8 mouse cellular contexts compared by ENCODE assay signal in the genomic region with DNA sequence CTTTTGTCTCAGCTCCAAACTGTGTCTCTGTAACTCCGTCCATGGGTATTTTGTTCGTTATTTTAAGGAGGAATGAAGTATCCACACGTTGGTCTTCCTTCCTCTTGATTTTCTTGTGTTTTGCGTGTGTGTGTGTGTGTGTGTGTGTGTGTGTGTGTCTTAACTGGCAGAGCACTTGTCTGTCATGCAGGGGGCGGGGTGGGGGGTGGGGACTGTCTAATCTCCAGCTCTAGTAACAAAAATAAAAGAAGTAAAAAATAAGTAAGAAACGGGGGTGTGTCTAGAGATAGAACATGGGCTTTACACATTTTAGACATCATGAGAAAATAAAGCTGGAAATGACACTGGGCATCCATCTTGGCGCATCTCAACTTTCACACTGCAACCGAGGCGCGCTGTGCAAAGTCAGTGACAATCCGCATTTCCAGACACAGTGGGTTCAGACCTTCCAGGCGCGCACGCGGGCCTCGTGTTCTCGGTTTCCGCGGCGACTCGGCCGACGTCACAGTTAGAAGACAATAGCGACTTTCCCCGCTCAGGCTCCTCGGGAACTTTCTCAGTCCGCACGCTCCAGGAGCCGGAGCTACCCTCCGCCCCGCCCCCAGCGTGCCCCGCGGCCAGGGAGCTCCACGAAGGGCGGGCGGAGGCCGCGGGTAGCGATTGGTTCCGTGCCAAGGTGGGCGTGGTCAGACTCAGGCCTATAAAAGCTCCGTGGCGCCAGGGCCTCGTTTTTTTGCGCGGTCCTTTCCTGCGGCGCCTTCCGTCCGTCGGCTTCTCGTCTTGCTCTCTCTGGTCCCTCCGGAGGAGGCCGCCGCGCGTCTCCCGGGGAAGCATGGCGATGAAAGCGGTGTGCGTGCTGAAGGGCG. TPM values are rescaled to one million over a fixed set of nuclear protein-coding genes. Genes with fewer than 3 reads are reported as not detected.
A peak's percentile ranks its signal among the peaks of the same experiment; 100 is the strongest.
DNase-seq lines count a peak whose midpoint lies in the region; ATAC-seq lines count a peak whose summit lies in the region.

Sod1 (plus strand) TSS at position 729 of the 866 bp plus-strand sequence.

- H3K4me3 ChIP-seq in hindbrain, embryonic 16.5 days (ENCODE audit: low read length): peak within 1 kb of the TSS; percentile 97
- H3K4me3 ChIP-seq in macrophage (ENCODE audit: inconsistent target): peak within 1 kb of the TSS; percentile 72

- H3K9me3 ChIP-seq in hindbrain, embryonic 16.5 days (ENCODE audit: control insufficient read depth, low read length): no peaks in the 10 kb centered on the region

- H3K27me3 ChIP-seq in hindbrain, embryonic 16.5 days (replicated peaks; ENCODE audit: control insufficient read depth, insufficient read depth, low read length): no peaks in the 10 kb centered on the region

- WGBS in hindbrain, embryonic 16.5 days: 2% methylated on average over 63 of the region's 63 CpGs
- 1% methylated on average over 55 of the region's 63 CpGs for WGBS in macrophage (ENCODE audit: missing documents)

- H3K9ac ChIP-seq in hindbrain, embryonic 16.5 days (ENCODE audit: low read depth, low read length): peak within 1 kb of the TSS; percentile 98

- peaks cover 19% of the 10 kb centered on the region for H3K4me1 ChIP-seq in hindbrain, embryonic 16.5 days (ENCODE audit: control insufficient read depth, insufficient read depth, low read depth, low read length)

- peak; percentile 95 for DNase-seq in T-cell, adult 2 months (ENCODE audit: low spot score)
- DNase-seq in cerebellum, postnatal 36 days: peak; percentile 94 to 96
- peak; percentile 97 for DNase-seq in gastrocnemius, adult 18-20 months (ENCODE audit: low spot score)
- peak; percentile 90 to 91 for DNase-seq in left cerebral cortex, adult 18-20 months (ENCODE audit: low spot score in 2 of 2)
- DNase-seq in right cerebral cortex, adult 18-20 months: peak; percentile 91
- peak; percentile 95 for DNase-seq in urinary bladder, postnatal 10 days (ENCODE audit: low spot score)

- H3K79me2 ChIP-seq in macrophage (ENCODE audit: inconsistent target): peaks cover 40% of the 10 kb centered on the region

- peak; percentile 91 for ATAC-seq in hindbrain, embryonic 16.5 days

- H3K27ac ChIP-seq in hindbrain, embryonic 16.5 days (ENCODE audit: low read depth, low read length): peak within 1 kb of the TSS; percentile 93
- peak within 1 kb of the TSS; percentile 40 for H3K27ac ChIP-seq in macrophage

- peaks cover 6% of the 10 kb centered on the region for H3K36me3 ChIP-seq in hindbrain, embryonic 16.5 days (ENCODE audit: control insufficient read depth, insufficient read depth, low read length)
- peaks cover 9% of the 10 kb centered on the region; the same call in 1 of the 2 replicates for H3K36me3 ChIP-seq in macrophage (ENCODE audit: inconsistent target)

- peak within 1 kb of the TSS; percentile 79 for H3K4me2 ChIP-seq in hindbrain, embryonic 16.5 days (ENCODE audit: low read length)

RNA-seq across cellular contexts. Expression of gene Sod1, which starts in this region (rescaled TPM):
- 100 to 1,000 TPM; 292 to 307 TPM for total RNA-seq in gastrocnemius, adult 18-20 months (2021)
- 942 and 968 TPM in 2 replicates for polyA plus RNA-seq in hindbrain, embryonic 16.5 days (2015; fragmentation: Nextera tagmentation; extraction: Ambion mirVana)
- total RNA-seq in left cerebral cortex, adult 18-20 months (2021): 100 to 1,000 TPM; 426 to 447 TPM
- total RNA-seq in macrophage (2018; cell fraction: chromatin; rRNA removed): 10 to 100 TPM in 23 of 26 experiments, 1 to 10 TPM in 3; 9.0 to 60.1 (median 21.2) TPM
- total RNA-seq in macrophage (2018; cell fraction: cytosol; rRNA removed): 100 to 1,000 TPM; 198 to 409 (median 269) TPM
- 10 to 100 TPM; 25.2 to 96.1 (median 48.3) TPM for total RNA-seq in macrophage (2018; cell fraction: nucleus; rRNA removed)
- 366 to 429 TPM (median 381 TPM) in 3 replicates for polyA plus RNA-seq in macrophage (2018)

Comparison
In these comparisons a context has a peak if more than half of its experiments do, and no peak if none do; other contexts are left out.
1. Peak in every context shown above with its lines: DNase-seq, ATAC-seq, H3K4me3 ChIP-seq and H3K27ac ChIP-seq.